Mouse (Mus musculus): ENCODE results near the gene Ccdc6. TPM values are rescaled to one million over a fixed set of nuclear protein-coding genes. Genes with fewer than 3 reads are reported as not detected.

The Ccdc6 gene
- total RNA-seq, 1 experiment, result 21.3 TPM

GRCm38 (mm10) chr10:70095031-70095470, 1.9 kb upstream of the Ccdc6 start:
- TF ChIP-seq ZNF384 (IDR thresholded peaks at IDR 0.05; ENCODE audit: low read depth, low read length), result 0 out of 2 replicates have a peak, but pooled peaks have one; percentile 5
- no peak for TF ChIP-seq MAFK (IDR thresholded peaks at IDR 0.05; ENCODE audit: insufficient read depth, low read depth, low read length)
- no peak for TF ChIP-seq ZC3H11A (IDR thresholded peaks at IDR 0.05; ENCODE audit: borderline replicate concordance, low read depth, low read length)
- TF ChIP-seq CHD2 (IDR thresholded peaks at IDR 0.05; ENCODE audit: low read depth, low read length), result no peak
- TF ChIP-seq HCFC1 (IDR thresholded peaks at IDR 0.05; ENCODE audit: borderline replicate concordance, insufficient read depth, low read length), result 0 out of 2 replicates have a peak, but pooled peaks have one; percentile 60
- peaks cover 10 to 21% of the 10 kb centered on the region in 2 experiments; a peak in 3 of 4 replicates for H3K4me1 ChIP-seq (ENCODE audit: control insufficient read depth in 2 of 2, insufficient read depth in 2 of 2, low read length in 2 of 2, poor library complexity in 1 of 2)
- no peaks in the 10 kb centered on the region for H3K9me3 ChIP-seq (ENCODE audit: control insufficient read depth, insufficient read depth, low read depth, low read length)

GRCm38 (mm10) chr10:70095506-70096270, 1.2 kb upstream of the Ccdc6 start:
- H3K4me3 ChIP-seq (ENCODE audit: insufficient read depth in 1 of 2, low read depth in 1 of 2, low read length in 2 of 2, poor library complexity in 1 of 2, severe bottlenecking in 1 of 2), result peak overlapping the region; percentile 65 to 100
- peaks cover 2% of the 10 kb centered on the region; the same call in 1 of the 2 replicates for H3K36me3 ChIP-seq (ENCODE audit: control insufficient read depth, insufficient read depth, low read length, poor library complexity, severe bottlenecking)
- H3K4me1 ChIP-seq (ENCODE audit: control insufficient read depth in 2 of 2, insufficient read depth in 2 of 2, low read length in 2 of 2, poor library complexity in 1 of 2), result peaks cover 10 to 22% of the 10 kb centered on the region in 2 experiments; a peak in 3 of 4 replicates
- H3K9ac ChIP-seq (ENCODE audit: insufficient read depth, low read depth, low read length, poor library complexity, severe bottlenecking), result peak overlapping the region; percentile 65
- no peaks in the 10 kb centered on the region for H3K9me3 ChIP-seq (ENCODE audit: control insufficient read depth, insufficient read depth, low read depth, low read length)
- H3K27ac ChIP-seq (ENCODE audit: insufficient read depth, low read depth, low read length, poor library complexity, severe bottlenecking), result peak overlapping the region; percentile 95
- DNase-seq (ENCODE audit: low read depth, low spot score), result peak; percentile 30
- in situ Hi-C loops (cut with MboI; ENCODE audit: low sequenced_read_pairs in 2 of 2, unreplicated experiment in 2 of 2), result no loop called here
- TF ChIP-seq ZNF384 (IDR thresholded peaks at IDR 0.05; ENCODE audit: low read depth, low read length) (no peak), HCFC1 (IDR thresholded peaks at IDR 0.05; ENCODE audit: borderline replicate concordance, insufficient read depth, low read length) (no peak), CHD2 (IDR thresholded peaks at IDR 0.05; ENCODE audit: low read depth, low read length) (no peak), MAFK (IDR thresholded peaks at IDR 0.05; ENCODE audit: insufficient read depth, low read depth, low read length) (no peak), ZC3H11A (IDR thresholded peaks at IDR 0.05; ENCODE audit: borderline replicate concordance, low read depth, low read length) (no peak)

More at GRCm38 (mm10) chr10:70095031-70095470, 1.9 kb upstream of the Ccdc6 start:
- DNase-seq (ENCODE audit: low read depth, low spot score), result peak; percentile 88
- Histone ChIP-seq H3K4me3 (ENCODE audit: insufficient read depth in 1 of 2, low read depth in 1 of 2, low read length in 2 of 2, poor library complexity in 1 of 2, severe bottlenecking in 1 of 2) (peak overlapping the region; percentile 65 to 100), H3K9ac (ENCODE audit: insufficient read depth, low read depth, low read length, poor library complexity, severe bottlenecking) (peak overlapping the region; percentile 65), H3K36me3 (ENCODE audit: control insufficient read depth, insufficient read depth, low read length, poor library complexity, severe bottlenecking) (no peaks in the 10 kb centered on the region), H3K27ac (ENCODE audit: insufficient read depth, low read depth, low read length, poor library complexity, severe bottlenecking) (peak overlapping the region; percentile 95)
- in situ Hi-C loops (cut with MboI; ENCODE audit: low sequenced_read_pairs in 2 of 2, unreplicated experiment in 2 of 2), result no loop called here

GRCm38 (mm10) chr10:70097291-70097901, 475 bp downstream of the Ccdc6 start:
- Histone ChIP-seq H3K4me1 (ENCODE audit: control insufficient read depth in 2 of 2, insufficient read depth in 2 of 2, low read length in 2 of 2, poor library complexity in 1 of 2) (peaks cover 7 to 17% of the 10 kb centered on the region in 2 experiments; a peak in 2 of 4 replicates), H3K9me3 (ENCODE audit: control insufficient read depth, insufficient read depth, low read depth, low read length) (no peaks in the 10 kb centered on the region), H3K4me3 (ENCODE audit: insufficient read depth in 1 of 2, low read depth in 1 of 2, low read length in 2 of 2, poor library complexity in 1 of 2, severe bottlenecking in 1 of 2) (peak overlapping the region; percentile 94 to 100), H3K27ac (ENCODE audit: insufficient read depth, low read depth, low read length, poor library complexity, severe bottlenecking) (peak overlapping the region; percentile 95), H3K9ac (ENCODE audit: insufficient read depth, low read depth, low read length, poor library complexity, severe bottlenecking) (peak overlapping the region; percentile 93), H3K36me3 (ENCODE audit: control insufficient read depth, insufficient read depth, low read length, poor library complexity, severe bottlenecking) (peaks cover 4% of the 10 kb centered on the region; the same call in 1 of the 2 replicates)
- DNase-seq (ENCODE audit: low read depth, low spot score), result no peak
- in situ Hi-C loops (cut with MboI; ENCODE audit: low sequenced_read_pairs in 2 of 2, unreplicated experiment in 2 of 2), result no loop called here
- TF ChIP-seq ZC3H11A (IDR thresholded peaks at IDR 0.05; ENCODE audit: borderline replicate concordance, low read depth, low read length), result no peak
- no peak for TF ChIP-seq ZNF384 (IDR thresholded peaks at IDR 0.05; ENCODE audit: low read depth, low read length)

GRCm38 (mm10) chr10:70097911-70098569, 1.1 kb downstream of the Ccdc6 start:
- TF ChIP-seq ZC3H11A (IDR thresholded peaks at IDR 0.05; ENCODE audit: borderline replicate concordance, low read depth, low read length) (no peak), MAFK (IDR thresholded peaks at IDR 0.05; ENCODE audit: insufficient read depth, low read depth, low read length) (no peak), HCFC1 (IDR thresholded peaks at IDR 0.05; ENCODE audit: borderline replicate concordance, insufficient read depth, low read length) (0 out of 2 replicates have a peak, but pooled peaks have one; percentile 16)
- Histone ChIP-seq H3K9me3 (ENCODE audit: control insufficient read depth, insufficient read depth, low read depth, low read length) (no peaks in the 10 kb centered on the region), H3K4me1 (ENCODE audit: control insufficient read depth in 2 of 2, insufficient read depth in 2 of 2, low read length in 2 of 2, poor library complexity in 1 of 2) (peaks cover 7 to 17% of the 10 kb centered on the region in 2 experiments; a peak in 2 of 4 replicates), H3K27ac (ENCODE audit: insufficient read depth, low read depth, low read length, poor library complexity, severe bottlenecking) (no peak overlapping the region), H3K36me3 (ENCODE audit: control insufficient read depth, insufficient read depth, low read length, poor library complexity, severe bottlenecking) (peaks cover 4% of the 10 kb centered on the region; the same call in 1 of the 2 replicates), H3K4me3 (ENCODE audit: insufficient read depth in 1 of 2, low read depth in 1 of 2, low read length in 2 of 2, poor library complexity in 1 of 2, severe bottlenecking in 1 of 2) (peak overlapping the region; percentile 94 to 100), H3K9ac (ENCODE audit: insufficient read depth, low read depth, low read length, poor library complexity, severe bottlenecking) (peak overlapping the region; percentile 93)
- no peak for DNase-seq (ENCODE audit: low read depth, low spot score)
- in situ Hi-C loops (cut with MboI; ENCODE audit: low sequenced_read_pairs in 2 of 2, unreplicated experiment in 2 of 2), result no loop called here
